Mouse (Mus musculus): ENCODE results near the gene Psmd11. TPM values are rescaled to one million over a fixed set of nuclear protein-coding genes. Genes with fewer than 3 reads are reported as not detected.

The Psmd11 gene
- polyA plus RNA-seq, 1 experiment from 2014 or later = 306 TPM

- Histone ChIP-seq H3K9me3 (replicated peaks) (no peaks in the 10 kb centered on the region), H3K4me2 (no peak overlapping the region), H3K27ac (no peak overlapping the region), H3K36me3 (no peaks in the 10 kb centered on the region), H3K4me1 (peaks cover 21% of the 10 kb centered on the region), H3K9ac (no peak overlapping the region), H3K4me3 (replicated peaks) (no peak overlapping the region), H3K27me3 (no peaks in the 10 kb centered on the region)
- WGBS = 75% methylated on average over 10 of the region's 10 CpGs
- ATAC-seq (replicated peaks; ENCODE audit: low FRiP score) = no peak
Observed at GRCm38 (mm10) chr11:80485622-80486206, 57.3 kb downstream of the Psmd11 start.

- 77% methylated on average over 15 of the region's 15 CpGs for WGBS
- H3K36me3 ChIP-seq = no peaks in the 10 kb centered on the region
Observed at GRCm38 (mm10) chr11:80487904-80488587, 59.6 kb downstream of the Psmd11 start.

DNA sequence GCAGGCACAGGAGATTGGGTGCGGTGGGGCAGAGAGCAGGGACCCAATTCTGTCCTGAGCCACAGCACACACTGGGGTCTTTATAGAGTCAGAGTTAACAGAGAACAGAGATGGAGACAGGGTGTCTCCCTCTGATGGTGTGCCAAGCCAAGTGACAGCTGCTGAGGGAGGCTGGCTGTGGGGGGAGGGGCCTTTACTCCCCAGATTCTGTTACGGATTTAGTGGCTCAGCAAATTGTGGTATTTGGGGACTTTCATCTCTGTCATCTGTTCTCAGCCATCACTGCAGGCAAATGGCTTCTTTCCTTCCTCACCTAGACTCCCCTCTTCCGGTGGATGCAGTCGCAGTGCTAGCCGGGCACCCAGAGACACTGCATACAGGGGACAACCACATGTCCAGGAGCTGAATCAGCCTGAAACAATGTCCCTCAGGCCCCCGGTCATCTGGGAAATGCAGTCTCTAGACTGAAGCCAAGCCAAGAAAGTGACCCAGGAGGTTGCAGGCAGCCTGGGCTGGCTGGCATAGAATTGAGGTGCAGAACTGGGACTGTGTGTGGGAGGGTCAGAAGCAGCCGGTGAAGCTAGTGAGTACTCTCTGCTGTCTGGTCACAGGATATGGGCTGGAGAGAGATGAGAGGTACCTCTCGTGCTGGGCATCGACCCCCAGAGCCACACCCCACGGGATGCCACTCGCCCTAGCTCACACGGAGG, 60.9 kb downstream of the Psmd11 start:
- Histone ChIP-seq H3K4me1 (peaks cover 20% of the 10 kb centered on the region), H3K27ac (0 out of 2 replicates have a peak overlapping the region, but pooled peaks have one; percentile 4), H3K4me2 (0 out of 2 replicates have a peak overlapping the region, but pooled peaks have one; percentile 4), H3K9me3 (replicated peaks) (no peaks in the 10 kb centered on the region), H3K4me3 (replicated peaks) (no peak overlapping the region), H3K27me3 (no peaks in the 10 kb centered on the region), H3K9ac (no peak overlapping the region), H3K36me3 (no peaks in the 10 kb centered on the region)
- WGBS = 29% methylated on average over 12 of the region's 12 CpGs
- ATAC-seq (replicated peaks; ENCODE audit: low FRiP score) = peak; percentile 43

More at GRCm38 (mm10) chr11:80487904-80488587, 59.6 kb downstream of the Psmd11 start:
- Histone ChIP-seq H3K27me3 (no peaks in the 10 kb centered on the region), H3K9ac (no peak overlapping the region), H3K4me3 (replicated peaks) (no peak overlapping the region), H3K4me1 (peaks cover 24% of the 10 kb centered on the region), H3K9me3 (replicated peaks) (no peaks in the 10 kb centered on the region), H3K27ac (no peak overlapping the region), H3K4me2 (no peak overlapping the region)
- ATAC-seq (replicated peaks; ENCODE audit: low FRiP score) = no peak

DNA sequence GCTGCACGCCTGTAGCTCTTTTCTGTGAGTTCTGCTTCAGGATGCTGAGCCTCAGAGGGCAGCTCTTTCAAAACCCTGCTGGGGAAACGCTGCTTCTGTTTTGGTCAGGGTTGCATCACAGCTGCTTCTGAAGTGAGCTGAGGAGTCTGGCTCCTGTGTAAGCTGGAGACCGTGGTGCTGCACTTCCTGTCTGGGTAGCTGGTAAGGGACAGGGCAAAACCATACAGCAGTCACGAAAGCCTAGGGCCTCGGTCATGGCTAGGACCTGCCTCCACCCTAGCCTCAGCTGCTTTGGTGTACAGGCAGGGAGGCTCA, 61.4 kb downstream of the Psmd11 start:
- H3K9me3 ChIP-seq (replicated peaks) = no peaks in the 10 kb centered on the region
- 0 out of 2 replicates have a peak overlapping the region, but pooled peaks have one; percentile 4 for H3K27ac ChIP-seq
- no peak for ATAC-seq (replicated peaks; ENCODE audit: low FRiP score)
- WGBS = 38% methylated on average over 5 of the region's 5 CpGs
- H3K4me2 ChIP-seq = 0 out of 2 replicates have a peak overlapping the region, but pooled peaks have one; percentile 4
- no peak overlapping the region for H3K9ac ChIP-seq
- peaks cover 17% of the 10 kb centered on the region for H3K4me1 ChIP-seq
- no peaks in the 10 kb centered on the region for H3K27me3 ChIP-seq
- H3K4me3 ChIP-seq (replicated peaks) = no peak overlapping the region
- H3K36me3 ChIP-seq = no peaks in the 10 kb centered on the region

DNA sequence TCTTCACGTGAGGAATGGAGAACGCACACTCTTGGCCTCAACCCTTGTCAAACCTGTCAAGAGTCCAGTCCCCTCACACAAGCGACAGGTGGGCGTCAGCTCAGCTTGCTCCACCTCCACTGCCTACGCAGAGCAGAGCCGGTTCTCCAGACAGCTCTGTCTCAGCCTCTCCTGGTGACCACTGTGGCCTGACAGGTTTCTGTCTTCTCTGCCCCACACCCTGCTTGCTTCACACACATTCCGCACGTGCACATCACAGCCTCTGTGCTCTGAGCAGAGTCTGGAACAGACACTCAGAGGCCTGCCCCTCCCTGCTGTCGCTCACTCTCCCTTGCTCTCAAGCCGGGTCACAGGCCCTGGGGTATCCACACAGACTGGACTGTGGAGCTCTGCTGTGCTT, 62.4 kb downstream of the Psmd11 start:
- peaks cover 17% of the 10 kb centered on the region for H3K4me1 ChIP-seq
- 65% methylated on average over 10 of the region's 10 CpGs for WGBS
- ATAC-seq (replicated peaks; ENCODE audit: low FRiP score) = no peak

GRCm38 (mm10) chr11:80493186-80493585, 64.8 kb downstream of the Psmd11 start:
- H3K9ac ChIP-seq = no peak overlapping the region
- H3K27me3 ChIP-seq = no peaks in the 10 kb centered on the region
- H3K27ac ChIP-seq = no peak overlapping the region
- WGBS = 95% methylated on average over 5 of the region's 5 CpGs
- H3K4me2 ChIP-seq = no peak overlapping the region
- no peaks in the 10 kb centered on the region for H3K9me3 ChIP-seq (replicated peaks)
- H3K4me3 ChIP-seq (replicated peaks) = no peak overlapping the region
- no peaks in the 10 kb centered on the region for H3K36me3 ChIP-seq
- no peak for ATAC-seq (replicated peaks; ENCODE audit: low FRiP score)
- peaks cover 17% of the 10 kb centered on the region for H3K4me1 ChIP-seq

More for the DNA sequence above, 62.4 kb downstream of the Psmd11 start:
- Histone ChIP-seq H3K27me3 (no peaks in the 10 kb centered on the region), H3K4me3 (replicated peaks) (no peak overlapping the region), H3K9ac (no peak overlapping the region), H3K4me2 (no peak overlapping the region), H3K27ac (no peak overlapping the region), H3K9me3 (replicated peaks) (no peaks in the 10 kb centered on the region), H3K36me3 (no peaks in the 10 kb centered on the region)

DNA sequence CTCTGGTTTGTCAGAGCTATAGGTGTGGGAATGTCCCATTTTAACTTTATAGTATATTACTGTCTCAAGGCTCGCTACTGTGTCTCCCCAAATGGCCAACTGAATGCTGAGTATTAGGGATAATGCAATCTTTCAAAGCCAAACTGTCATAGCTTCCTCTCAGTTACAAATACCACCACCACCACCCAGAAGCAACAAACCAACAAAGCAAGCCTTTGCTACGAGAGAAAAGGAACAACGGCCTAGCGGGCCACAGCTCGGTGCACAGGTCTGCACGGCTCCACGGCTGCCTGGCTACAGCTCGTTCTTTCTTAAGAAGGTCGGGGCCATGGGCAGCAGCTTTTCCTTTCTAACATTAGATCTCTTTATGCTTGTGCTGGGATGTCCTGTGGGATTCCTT, 66.4 kb downstream of the Psmd11 start:
- no peak overlapping the region for H3K27ac ChIP-seq
- H3K4me2 ChIP-seq = no peak overlapping the region
- no peak for ATAC-seq (replicated peaks; ENCODE audit: low FRiP score)
- WGBS = 82% methylated on average over 9 of the region's 9 CpGs
- no peak overlapping the region for H3K9ac ChIP-seq
- no peaks in the 10 kb centered on the region for H3K36me3 ChIP-seq
- H3K27me3 ChIP-seq = no peaks in the 10 kb centered on the region
- H3K9me3 ChIP-seq (replicated peaks) = no peaks in the 10 kb centered on the region
- H3K4me1 ChIP-seq = peaks cover 11% of the 10 kb centered on the region
- H3K4me3 ChIP-seq (replicated peaks) = no peak overlapping the region

DNA sequence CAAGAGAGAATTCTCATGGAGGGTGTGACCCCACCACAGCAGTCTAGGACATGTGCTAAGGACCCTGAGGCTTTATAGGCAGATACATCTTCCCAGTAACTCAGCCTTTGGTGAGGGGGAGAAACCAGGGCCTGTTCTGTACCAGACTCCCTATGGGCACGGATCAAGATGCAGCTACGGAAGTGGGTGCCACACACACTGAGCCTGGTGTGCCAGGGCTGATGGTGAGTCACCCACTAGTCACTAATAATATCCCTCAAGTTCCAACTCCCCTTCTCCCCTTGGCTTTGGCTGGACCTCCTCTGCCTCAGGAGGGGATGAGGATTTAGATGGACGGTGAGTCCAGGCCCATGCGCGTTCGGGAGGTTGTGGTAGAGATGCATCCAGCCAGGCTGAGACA, 67.6 kb downstream of the Psmd11 start:
- ATAC-seq (replicated peaks; ENCODE audit: low FRiP score) = no peak
- 0 out of 2 replicates have a peak, but pooled peaks cover 6% of the 10 kb centered on the region for H3K4me1 ChIP-seq
- no peaks in the 10 kb centered on the region for H3K36me3 ChIP-seq
- no peak overlapping the region for H3K4me3 ChIP-seq (replicated peaks)
- no peak overlapping the region for H3K27ac ChIP-seq
- no peaks in the 10 kb centered on the region for H3K27me3 ChIP-seq
- H3K9ac ChIP-seq = no peak overlapping the region
- no peak overlapping the region for H3K4me2 ChIP-seq
- H3K9me3 ChIP-seq (replicated peaks) = no peaks in the 10 kb centered on the region
- 91% methylated on average over 6 of the region's 6 CpGs for WGBS

DNA sequence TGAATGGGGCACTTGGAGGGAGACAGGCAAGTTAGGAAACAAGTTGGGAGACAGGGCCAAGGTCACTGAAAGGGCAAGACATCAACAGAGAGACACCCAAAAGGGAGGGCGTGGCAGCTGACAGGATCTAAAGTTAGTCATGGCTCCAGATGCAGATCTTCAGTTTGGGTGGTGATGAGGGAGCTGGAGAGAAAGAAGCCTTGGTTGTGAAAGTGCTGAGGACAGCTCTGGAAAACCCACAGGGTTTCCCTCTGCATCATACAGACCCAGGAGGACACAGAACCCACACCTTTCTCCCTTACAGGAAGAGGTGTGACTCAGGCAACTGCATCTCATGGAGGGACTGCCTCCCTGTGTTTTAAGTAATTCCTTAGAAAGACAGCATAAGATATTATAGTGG, 68.2 kb downstream of the Psmd11 start:
- Histone ChIP-seq H3K9ac (no peak overlapping the region), H3K36me3 (no peaks in the 10 kb centered on the region), H3K4me2 (no peak overlapping the region), H3K27ac (no peak overlapping the region), H3K4me1 (0 out of 2 replicates have a peak, but pooled peaks cover 5% of the 10 kb centered on the region), H3K9me3 (replicated peaks) (no peaks in the 10 kb centered on the region), H3K4me3 (replicated peaks) (no peak overlapping the region), H3K27me3 (no peaks in the 10 kb centered on the region)
- no peak for ATAC-seq (replicated peaks; ENCODE audit: low FRiP score)
- 73% methylated on average over 1 of the region's 1 CpGs for WGBS

GRCm38 (mm10) chr11:80497225-80497919, 69.0 kb downstream of the Psmd11 start:
- Histone ChIP-seq H3K27me3 (no peaks in the 10 kb centered on the region), H3K4me2 (no peak overlapping the region), H3K9ac (no peak overlapping the region), H3K36me3 (no peaks in the 10 kb centered on the region), H3K9me3 (replicated peaks) (no peaks in the 10 kb centered on the region), H3K27ac (no peak overlapping the region), H3K4me1 (0 out of 2 replicates have a peak, but pooled peaks cover 5% of the 10 kb centered on the region), H3K4me3 (replicated peaks) (no peak overlapping the region)
- no peak for ATAC-seq (replicated peaks; ENCODE audit: low FRiP score)
- WGBS = 81% methylated on average over 10 of the region's 10 CpGs

DNA sequence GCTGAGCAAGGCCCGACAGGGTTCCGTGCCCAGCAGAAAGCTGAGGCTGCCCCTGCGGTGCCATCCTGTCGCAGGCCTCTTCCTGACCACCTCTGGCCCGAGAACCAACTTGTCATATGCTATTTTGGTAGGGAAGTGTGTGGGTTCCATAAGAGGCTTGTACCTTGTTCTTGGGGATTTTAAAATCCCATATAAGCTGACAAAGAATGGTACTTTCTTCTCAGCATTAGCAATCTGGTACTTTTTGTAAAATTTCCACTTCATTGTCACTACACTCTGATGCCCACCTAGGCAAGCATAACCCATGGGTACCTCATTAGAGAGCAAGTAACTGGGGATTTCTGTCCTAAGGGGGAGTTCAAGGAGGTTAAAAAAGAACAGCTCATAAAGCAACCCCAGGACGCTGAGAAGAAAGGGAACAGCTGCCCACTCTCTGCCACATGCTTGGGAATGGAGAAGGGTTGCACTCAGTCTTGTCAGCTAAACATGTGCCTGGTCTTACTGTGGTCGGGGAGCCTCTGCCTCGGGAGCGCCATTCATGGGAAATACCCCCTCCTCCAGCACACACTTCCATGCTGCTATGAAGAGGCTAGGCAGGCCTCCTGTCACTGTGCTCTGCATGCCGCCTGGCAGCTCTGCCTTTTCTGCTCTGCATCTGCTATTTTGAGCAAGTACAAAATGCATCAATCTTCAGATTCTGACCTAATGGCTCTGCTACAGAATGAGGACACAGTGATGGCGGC, 70.1 kb downstream of the Psmd11 start:
- Histone ChIP-seq H3K4me3 (replicated peaks) (no peak overlapping the region), H3K9me3 (replicated peaks) (no peaks in the 10 kb centered on the region), H3K27me3 (no peaks in the 10 kb centered on the region), H3K9ac (no peak overlapping the region), H3K4me1 (0 out of 2 replicates have a peak, but pooled peaks cover 5% of the 10 kb centered on the region), H3K36me3 (no peaks in the 10 kb centered on the region), H3K4me2 (no peak overlapping the region), H3K27ac (no peak overlapping the region)
- WGBS = 62% methylated on average over 11 of the region's 11 CpGs
- no peak for ATAC-seq (replicated peaks; ENCODE audit: low FRiP score)

All from kidney, embryonic 15.5 days (tissue).